Mouse (Mus musculus): Measurements from ENCODE around the gene Tmem130. TPM values are rescaled to one million over a fixed set of nuclear protein-coding genes. Genes with fewer than 3 reads are reported as not detected.

Tmem130 gene
- polyA plus RNA-seq, 1 experiment from 2014 or later, result 499 TPM

DNA sequence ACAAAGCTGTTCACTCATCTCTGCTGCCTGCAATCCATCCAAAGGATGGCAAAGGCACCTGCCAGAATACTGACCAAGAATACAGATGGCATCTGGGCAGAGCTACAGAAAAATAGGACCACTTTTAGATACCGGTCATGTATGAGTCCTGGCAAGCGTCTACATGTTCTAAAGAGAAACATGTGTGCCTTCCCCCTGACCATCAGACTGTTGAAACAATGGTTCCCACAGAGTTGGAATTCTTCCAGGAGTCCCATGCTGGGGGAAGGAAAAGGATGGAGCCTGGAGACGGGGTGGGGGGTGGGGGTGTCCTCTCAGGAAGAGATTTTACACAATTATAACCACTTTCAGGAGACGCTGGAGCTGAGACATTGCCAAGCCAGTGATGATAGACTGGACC lies 73.2 kb downstream of the Tmem130 start:
- H3K27ac ChIP-seq (ENCODE audit: low read depth, low read length), result no peak overlapping the region
- 36% methylated on average over 4 of the region's 4 CpGs for WGBS
- H3K4me2 ChIP-seq (ENCODE audit: low read length), result no peak overlapping the region
- H3K27me3 ChIP-seq (replicated peaks; ENCODE audit: control insufficient read depth, insufficient read depth, low read length), result no peaks in the 10 kb centered on the region
- H3K4me1 ChIP-seq (ENCODE audit: control insufficient read depth, insufficient read depth, low read depth, low read length), result 0 out of 2 replicates have a peak, but pooled peaks cover 4% of the 10 kb centered on the region
- no peak for ATAC-seq
- no peak overlapping the region for H3K4me3 ChIP-seq (ENCODE audit: low read length)
- H3K9me3 ChIP-seq (ENCODE audit: control insufficient read depth, low read length), result no peaks in the 10 kb centered on the region
- 0 out of 2 replicates have a peak overlapping the region, but pooled peaks have one; percentile 13 for H3K9ac ChIP-seq (ENCODE audit: low read depth, low read length)
- H3K36me3 ChIP-seq (ENCODE audit: control insufficient read depth, insufficient read depth, low read length), result no peaks in the 10 kb centered on the region

Other genes starting within 250 kb of the Tmem130 start
- 6.6 TPM in 2 replicates for gene Nptx2, start 215.9 kb downstream of the Tmem130 start, polyA plus RNA-seq (2015; fragmentation: Nextera tagmentation; extraction: Ambion mirVana)
- 60.3 and 65.5 TPM in 2 replicates for gene Trrap, start 5.9 kb upstream of the Tmem130 start, polyA plus RNA-seq (2015; fragmentation: Nextera tagmentation; extraction: Ambion mirVana)
- 14.9 and 30.0 TPM in 2 replicates for gene Smurf1, start 204.0 kb upstream of the Tmem130 start, polyA plus RNA-seq (2015; fragmentation: Nextera tagmentation; extraction: Ambion mirVana)